Mouse (Mus musculus) small intestine, adult 2 months (tissue): ENCODE results near the gene Sowaha.

Source experiments
- CTCF ChIP-seq: fragments of 200-500 bp; IDR thresholded peaks from 2 replicates; pipeline ENCODE4 v1.5.1; 2012; ENCODE audit warnings: low read depth, mild to moderate bottlenecking, control low read depth, inconsistent platforms, low read length, moderate library complexity, mixed read lengths; ENCODE audit not compliant: insufficient replicate concordance, insufficient read length; ENCODE audit errors: extremely low read depth
- POLR2A ChIP-seq: fragments of 200-500 bp; IDR thresholded peaks from 2 replicates; pipeline ENCODE4 v1.6.1; 2012; ENCODE audit warnings: low read depth, mild to moderate bottlenecking, control low read depth, inconsistent platforms, low read length, moderate library complexity

DNA sequence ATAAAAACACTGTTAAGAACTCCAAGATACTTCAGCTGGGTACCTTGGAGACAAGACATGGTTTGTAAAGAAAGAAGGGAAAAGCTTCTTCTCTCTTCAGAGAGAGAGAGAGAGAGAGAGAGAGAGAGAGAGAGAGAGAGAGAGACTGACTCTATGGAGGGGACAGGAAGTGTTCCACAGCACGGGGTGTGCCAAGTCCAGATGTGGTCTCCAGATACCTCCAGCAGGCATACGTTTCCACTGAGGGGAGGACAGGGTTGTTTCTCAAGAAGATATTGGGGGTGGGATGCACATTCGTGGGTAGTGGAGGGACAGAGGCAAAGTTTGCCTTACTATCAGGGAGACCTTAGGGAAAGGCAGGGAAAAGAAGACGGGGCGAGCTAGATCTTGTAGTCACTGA lies 38.7 kb upstream of the Sowaha start:
- TF ChIP-seq CTCF (no peak), POLR2A (no peak)
